Mouse (Mus musculus): ENCODE data around the gene Dnajc21. TPM values are rescaled to one million over a fixed set of nuclear protein-coding genes. Genes with fewer than 3 reads are reported as not detected.
A peak's percentile ranks its signal among the peaks of the same experiment; 100 is the strongest.

Dnajc21 gene
- polyA plus RNA-seq, 1 experiment from 2014 or later = 10.4 TPM

- Histone ChIP-seq H3K27ac (replicated peaks; ENCODE audit: low read depth, low read length) (no peak overlapping the region), H3K4me3 (replicated peaks; ENCODE audit: low read depth, low read length) (no peak overlapping the region), H3K9me3 (ENCODE audit: control insufficient read depth, low read length) (no peaks in the 10 kb centered on the region), H3K36me3 (ENCODE audit: control insufficient read depth, insufficient read depth, low read length) (no peaks in the 10 kb centered on the region), H3K4me2 (ENCODE audit: low read length) (no peak overlapping the region), H3K27me3 (ENCODE audit: control insufficient read depth, insufficient read depth, low read length) (no peaks in the 10 kb centered on the region), H3K9ac (replicated peaks; ENCODE audit: low read length) (no peak overlapping the region), H3K4me1 (ENCODE audit: control insufficient read depth, insufficient read depth, low read length) (no peaks in the 10 kb centered on the region)
- DNase-seq (no peak), ATAC-seq (ENCODE audit: low FRiP score, low TSS enrichment) (no peak)
- 26% methylated on average over 1 of the region's 1 CpGs for WGBS
Observed at GRCm38 (mm10) chr15:10421785-10422144, 48.6 kb downstream of the Dnajc21 start.

GRCm38 (mm10) chr15:10421138-10421784 is 49.1 kb downstream of the Dnajc21 start:
- no peaks in the 10 kb centered on the region for H3K9me3 ChIP-seq (ENCODE audit: control insufficient read depth, low read length)
- H3K36me3 ChIP-seq (ENCODE audit: control insufficient read depth, insufficient read depth, low read length) = no peaks in the 10 kb centered on the region
- DNase-seq = peak; percentile 47
- WGBS = 13% methylated on average over 7 of the region's 7 CpGs
- no peaks in the 10 kb centered on the region for H3K27me3 ChIP-seq (ENCODE audit: control insufficient read depth, insufficient read depth, low read length)
- 0 out of 2 replicates have a peak, but pooled peaks have one; percentile 43 for ATAC-seq (ENCODE audit: low FRiP score, low TSS enrichment)
- no peak overlapping the region for H3K27ac ChIP-seq (replicated peaks; ENCODE audit: low read depth, low read length)
- no peaks in the 10 kb centered on the region for H3K4me1 ChIP-seq (ENCODE audit: control insufficient read depth, insufficient read depth, low read length)
- H3K9ac ChIP-seq (replicated peaks; ENCODE audit: low read length) = no peak overlapping the region
- no peak overlapping the region for H3K4me2 ChIP-seq (ENCODE audit: low read length)
- H3K4me3 ChIP-seq (replicated peaks; ENCODE audit: low read depth, low read length) = no peak overlapping the region

GRCm38 (mm10) chr15:10413656-10414055 is 56.7 kb downstream of the Dnajc21 start:
- Histone ChIP-seq H3K4me3 (replicated peaks; ENCODE audit: low read depth, low read length) (no peak overlapping the region), H3K9me3 (ENCODE audit: control insufficient read depth, low read length) (no peaks in the 10 kb centered on the region), H3K9ac (replicated peaks; ENCODE audit: low read length) (no peak overlapping the region), H3K4me2 (ENCODE audit: low read length) (no peak overlapping the region), H3K36me3 (ENCODE audit: control insufficient read depth, insufficient read depth, low read length) (no peaks in the 10 kb centered on the region), H3K4me1 (ENCODE audit: control insufficient read depth, insufficient read depth, low read length) (no peaks in the 10 kb centered on the region), H3K27ac (replicated peaks; ENCODE audit: low read depth, low read length) (no peak overlapping the region), H3K27me3 (ENCODE audit: control insufficient read depth, insufficient read depth, low read length) (no peaks in the 10 kb centered on the region)
- WGBS = 91% methylated on average over 6 of the region's 6 CpGs
- DNase-seq (no peak), ATAC-seq (ENCODE audit: low FRiP score, low TSS enrichment) (no peak)

GRCm38 (mm10) chr15:10410881-10411280 is 59.4 kb downstream of the Dnajc21 start:
- no peaks in the 10 kb centered on the region for H3K4me1 ChIP-seq (ENCODE audit: control insufficient read depth, insufficient read depth, low read length)
- 82% methylated on average over 2 of the region's 2 CpGs for WGBS

GRCm38 (mm10) chr15:10409842-10410241 is 60.5 kb downstream of the Dnajc21 start:
- no peak overlapping the region for H3K4me2 ChIP-seq (ENCODE audit: low read length)
- no peak overlapping the region for H3K9ac ChIP-seq (replicated peaks; ENCODE audit: low read length)
- no peaks in the 10 kb centered on the region for H3K36me3 ChIP-seq (ENCODE audit: control insufficient read depth, insufficient read depth, low read length)
- H3K9me3 ChIP-seq (ENCODE audit: control insufficient read depth, low read length) = no peaks in the 10 kb centered on the region
- H3K4me3 ChIP-seq (replicated peaks; ENCODE audit: low read depth, low read length) = no peak overlapping the region
- H3K4me1 ChIP-seq (ENCODE audit: control insufficient read depth, insufficient read depth, low read length) = no peaks in the 10 kb centered on the region
- DNase-seq = no peak
- no peak overlapping the region for H3K27ac ChIP-seq (replicated peaks; ENCODE audit: low read depth, low read length)
- H3K27me3 ChIP-seq (ENCODE audit: control insufficient read depth, insufficient read depth, low read length) = no peaks in the 10 kb centered on the region
- 94% methylated on average over 3 of the region's 3 CpGs for WGBS
- ATAC-seq (ENCODE audit: low FRiP score, low TSS enrichment) = no peak

More at GRCm38 (mm10) chr15:10410881-10411280, 59.4 kb downstream of the Dnajc21 start:
- Histone ChIP-seq H3K4me2 (ENCODE audit: low read length) (no peak overlapping the region), H3K36me3 (ENCODE audit: control insufficient read depth, insufficient read depth, low read length) (no peaks in the 10 kb centered on the region), H3K9ac (replicated peaks; ENCODE audit: low read length) (no peak overlapping the region), H3K9me3 (ENCODE audit: control insufficient read depth, low read length) (no peaks in the 10 kb centered on the region), H3K27ac (replicated peaks; ENCODE audit: low read depth, low read length) (no peak overlapping the region), H3K4me3 (replicated peaks; ENCODE audit: low read depth, low read length) (no peak overlapping the region), H3K27me3 (ENCODE audit: control insufficient read depth, insufficient read depth, low read length) (no peaks in the 10 kb centered on the region)
- no peak for ATAC-seq (ENCODE audit: low FRiP score, low TSS enrichment)
- DNase-seq = no peak

- Histone ChIP-seq H3K4me2 (ENCODE audit: low read length) (no peak overlapping the region), H3K4me3 (replicated peaks; ENCODE audit: low read depth, low read length) (no peak overlapping the region), H3K36me3 (ENCODE audit: control insufficient read depth, insufficient read depth, low read length) (no peaks in the 10 kb centered on the region), H3K27me3 (ENCODE audit: control insufficient read depth, insufficient read depth, low read length) (no peaks in the 10 kb centered on the region), H3K4me1 (ENCODE audit: control insufficient read depth, insufficient read depth, low read length) (no peaks in the 10 kb centered on the region), H3K27ac (replicated peaks; ENCODE audit: low read depth, low read length) (no peak overlapping the region), H3K9me3 (ENCODE audit: control insufficient read depth, low read length) (no peaks in the 10 kb centered on the region), H3K9ac (replicated peaks; ENCODE audit: low read length) (no peak overlapping the region)
- WGBS = 45% methylated on average over 3 of the region's 3 CpGs
- ATAC-seq (ENCODE audit: low FRiP score, low TSS enrichment) = peak; percentile 67; the same call in 1 of the 2 replicates
- peak; percentile 41 for DNase-seq
Observed at GRCm38 (mm10) chr15:10400415-10400814, 69.9 kb downstream of the Dnajc21 start.

GRCm38 (mm10) chr15:10399795-10400194 is 70.5 kb downstream of the Dnajc21 start:
- Histone ChIP-seq H3K27me3 (ENCODE audit: control insufficient read depth, insufficient read depth, low read length) (no peaks in the 10 kb centered on the region), H3K4me1 (ENCODE audit: control insufficient read depth, insufficient read depth, low read length) (no peaks in the 10 kb centered on the region), H3K36me3 (ENCODE audit: control insufficient read depth, insufficient read depth, low read length) (no peaks in the 10 kb centered on the region), H3K9me3 (ENCODE audit: control insufficient read depth, low read length) (no peaks in the 10 kb centered on the region), H3K9ac (replicated peaks; ENCODE audit: low read length) (no peak overlapping the region), H3K4me3 (replicated peaks; ENCODE audit: low read depth, low read length) (no peak overlapping the region), H3K4me2 (ENCODE audit: low read length) (no peak overlapping the region), H3K27ac (replicated peaks; ENCODE audit: low read depth, low read length) (no peak overlapping the region)
- ATAC-seq (ENCODE audit: low FRiP score, low TSS enrichment) = no peak
- DNase-seq = no peak
- 87% methylated on average over 2 of the region's 2 CpGs for WGBS

Other genes starting within 250 kb of the Dnajc21 start
- not detected in 2 replicates for gene Gm21973, start 145.1 kb downstream of the Dnajc21 start, polyA plus RNA-seq (2014; fragmentation: Nextera tagmentation; extraction: Ambion mirVana)
- not detected in 2 replicates for gene Agxt2, start 112.0 kb downstream of the Dnajc21 start, polyA plus RNA-seq (2014; fragmentation: Nextera tagmentation; extraction: Ambion mirVana)
- gene Brix1, start 15.4 kb upstream of the Dnajc21 start, polyA plus RNA-seq (2014; fragmentation: Nextera tagmentation; extraction: Ambion mirVana) = 71.9 and 73.3 TPM in 2 replicates
- 13.5 and 19.7 TPM in 2 replicates for gene Rad1, start 15.5 kb upstream of the Dnajc21 start, polyA plus RNA-seq (2014; fragmentation: Nextera tagmentation; extraction: Ambion mirVana)
- gene Ttc23l, start 88.2 kb upstream of the Dnajc21 start, polyA plus RNA-seq (2014; fragmentation: Nextera tagmentation; extraction: Ambion mirVana) = 0.11 TPM in 1 of 2 replicates, not detected in the other
- gene Rai14, start 244.1 kb upstream of the Dnajc21 start, polyA plus RNA-seq (2014; fragmentation: Nextera tagmentation; extraction: Ambion mirVana) = 10.5 and 20.5 TPM in 2 replicates

Data from midbrain, embryonic 14.5 days (tissue).